Mouse (Mus musculus) embryonic facial prominence, embryonic 14.5 days (tissue): ENCODE results near the gene Tll2. TPM values are rescaled to one million over a fixed set of nuclear protein-coding genes. Genes with fewer than 3 reads are reported as not detected.

Experiments
- ATAC-seq: fragments of 200-750 bp; cut with Nextera tagmentation; 2 replicates; pipeline ENCODE4 v1.8.0; 2017; ENCODE audit warnings: low read depth, moderate number of reproducible peaks, moderate TSS enrichment
- DNase-seq: peaks from one replicate; pipeline ENCODE4 v3.0.0-alpha.2; 2015; ENCODE audit warnings: low spot score
- H3K27ac ChIP-seq: fragments of 300-500 bp; sonication (generic); replicated peaks from 2 replicates; pipeline ENCODE4 v1.5.1; 2014; ENCODE audit warnings: low read depth, mild to moderate bottlenecking, low read length, moderate library complexity
- H3K27me3 ChIP-seq: fragments of 300-500 bp; sonication (generic); replicated peaks from 2 replicates; pipeline ENCODE4 v1.6.1; 2014; ENCODE audit warnings: low read length; ENCODE audit not compliant: control insufficient read depth, insufficient read depth
- H3K36me3 ChIP-seq: fragments of 300-500 bp; sonication (generic); 2 replicates; pipeline ENCODE4 v1.6.1; 2014; ENCODE audit warnings: low read length, mixed read lengths; ENCODE audit not compliant: control insufficient read depth, insufficient read depth
- H3K4me1 ChIP-seq: fragments of 300-500 bp; sonication (generic); 2 replicates; pipeline ENCODE4 v1.6.1; 2014; ENCODE audit warnings: antibody characterized with exemption, low read length; ENCODE audit not compliant: control insufficient read depth, insufficient read depth
- H3K4me2 ChIP-seq: fragments of 300-500 bp; sonication (generic); 2 replicates; pipeline ENCODE4 v1.6.1; 2014; ENCODE audit warnings: low read depth, mild to moderate bottlenecking, low read length, moderate library complexity, mixed read lengths
- H3K4me3 ChIP-seq: fragments of 300-500 bp; sonication (generic); 2 replicates; pipeline ENCODE4 v1.5.1; 2014; ENCODE audit warnings: low read depth, mild to moderate bottlenecking, low read length
- H3K9ac ChIP-seq: fragments of 300-500 bp; sonication (generic); 2 replicates; pipeline ENCODE4 v1.6.1; 2014; ENCODE audit warnings: low read depth, mild to moderate bottlenecking, low read length, moderate library complexity, mixed read lengths
- H3K9me3 ChIP-seq: fragments of 300-500 bp; sonication (generic); 2 replicates; pipeline ENCODE4 v1.6.1; 2016; ENCODE audit warnings: low read length; ENCODE audit not compliant: control insufficient read depth
- WGBS: fragments of 180-500 bp; shearing (Covaris S2); extraction: QIAGEN DNeasy Blood & Tissue Kit; methylation state at CpG from one replicate; pipeline ENCODE4 v1.1.7; 2014; 5-methylcytosine and 5-hydroxymethylcytosine counted together
- polyA plus RNA-seq: library from polyadenylated mRNA; unstranded; fragments of >200 nt; fragmentation: Nextera tagmentation; extraction: Ambion mirVana; gene quantifications from 2 replicates; pipeline ENCODE4 v1.2.1, GENCODE M21; 2014

The Tll2 gene
- polyA plus RNA-seq, 1 experiment from 2014 or later: 0.82 TPM

DNA sequence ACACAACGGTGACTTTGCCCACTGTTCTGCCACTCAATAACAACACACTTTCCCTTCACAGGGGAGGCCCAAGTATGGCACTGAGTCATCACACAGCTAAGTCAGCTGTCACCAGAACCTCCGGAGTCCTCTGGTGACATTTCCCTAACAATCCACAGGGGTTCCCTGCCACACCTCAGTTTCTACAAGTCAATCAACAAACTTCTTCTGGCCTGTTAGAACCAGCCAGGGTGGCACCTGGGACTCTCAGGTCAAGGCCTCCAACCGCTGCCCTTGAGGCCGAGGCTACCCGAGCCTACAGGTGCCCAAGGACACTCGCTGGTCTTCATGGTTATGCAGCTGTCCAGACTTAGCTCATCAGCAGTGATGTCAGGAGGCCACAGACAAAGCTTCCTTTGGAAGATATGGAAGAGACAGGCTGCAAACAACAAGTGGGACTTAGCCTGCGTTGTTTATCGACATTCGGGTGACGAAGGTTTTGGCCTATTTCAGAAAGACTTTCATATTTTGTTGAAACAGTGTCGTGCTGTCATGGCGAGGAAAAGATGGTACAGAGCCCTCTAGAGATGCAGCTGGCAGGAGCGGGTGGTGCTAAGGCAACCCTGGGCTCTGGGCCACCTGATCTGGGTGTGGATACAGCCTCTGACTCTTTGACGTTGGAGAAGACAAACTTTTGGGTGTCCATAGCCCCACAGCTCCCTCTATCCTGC, 132.7 kb downstream of the Tll2 start:
- Histone ChIP-seq H3K9ac (no peak overlapping the region), H3K36me3 (no peaks in the 10 kb centered on the region), H3K27me3 (no peaks in the 10 kb centered on the region), H3K9me3 (no peaks in the 10 kb centered on the region), H3K4me3 (no peak overlapping the region), H3K27ac (no peak overlapping the region), H3K4me1 (no peaks in the 10 kb centered on the region), H3K4me2 (no peak overlapping the region)
- 85% methylated on average over 14 of the region's 14 CpGs for WGBS
- DNase-seq: no peak
- ATAC-seq: no peak

GRCm38 (mm10) chr19:41071500-41071899, 135.1 kb downstream of the Tll2 start:
- WGBS: 5% methylated on average over 8 of the region's 8 CpGs
- peak; percentile 93 for DNase-seq
- H3K36me3 ChIP-seq: no peaks in the 10 kb centered on the region
- no peak overlapping the region for H3K9ac ChIP-seq
- H3K4me3 ChIP-seq: no peak overlapping the region
- no peak overlapping the region for H3K27ac ChIP-seq
- H3K4me2 ChIP-seq: no peak overlapping the region
- no peaks in the 10 kb centered on the region for H3K4me1 ChIP-seq
- ATAC-seq: no peak
- no peaks in the 10 kb centered on the region for H3K9me3 ChIP-seq
- H3K27me3 ChIP-seq: no peaks in the 10 kb centered on the region; the same call in 1 of the 2 replicates

DNA sequence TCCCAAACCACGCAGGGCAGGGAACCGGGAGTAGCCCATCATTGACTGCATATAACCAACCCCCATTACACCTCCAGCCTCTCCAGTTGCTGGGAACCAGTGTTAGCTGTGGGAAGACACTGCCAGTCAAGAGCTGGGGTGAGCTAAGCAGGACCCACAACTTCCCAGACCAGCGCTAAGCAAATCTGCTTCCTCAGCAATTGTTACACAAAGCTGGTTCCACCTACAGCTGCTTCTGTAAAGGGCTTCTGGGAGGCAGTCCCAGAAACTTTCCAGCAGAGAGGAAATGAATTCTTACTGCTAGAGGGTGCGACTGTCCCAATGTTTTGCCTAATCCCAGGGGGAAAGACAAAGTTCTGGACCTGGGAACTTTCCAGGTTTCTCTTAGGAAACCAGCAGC, 151.9 kb downstream of the Tll2 start:
- 55% methylated on average over 4 of the region's 4 CpGs for WGBS
- DNase-seq (no peak), ATAC-seq (no peak)
- H3K9ac ChIP-seq: no peak overlapping the region
- no peaks in the 10 kb centered on the region for H3K9me3 ChIP-seq
- H3K4me3 ChIP-seq: no peak overlapping the region
- no peaks in the 10 kb centered on the region for H3K27me3 ChIP-seq
- no peaks in the 10 kb centered on the region for H3K36me3 ChIP-seq
- H3K4me1 ChIP-seq: no peaks in the 10 kb centered on the region
- no peak overlapping the region for H3K4me2 ChIP-seq
- no peak overlapping the region for H3K27ac ChIP-seq

DNA sequence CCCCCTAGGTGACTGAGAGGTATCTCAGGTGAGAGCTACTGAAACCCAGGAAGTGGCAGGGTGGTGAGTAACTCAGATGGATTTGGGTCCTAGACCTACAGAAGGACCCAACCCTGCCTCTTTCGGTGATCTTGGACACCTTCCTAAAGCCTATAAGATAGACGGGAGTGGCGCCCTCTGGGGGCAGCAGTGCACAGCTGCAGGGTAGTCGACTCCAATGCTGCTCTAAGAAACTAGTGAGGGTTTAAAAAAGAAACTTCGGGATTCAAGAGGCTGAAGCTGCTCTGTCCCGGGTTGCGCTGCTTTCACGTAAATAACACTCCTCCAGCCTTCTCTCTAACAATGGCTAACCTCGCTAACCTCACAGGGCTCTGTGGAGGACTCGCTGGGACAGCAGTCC, 153.1 kb downstream of the Tll2 start:
- H3K36me3 ChIP-seq: no peaks in the 10 kb centered on the region
- H3K27me3 ChIP-seq: no peaks in the 10 kb centered on the region
- no peaks in the 10 kb centered on the region for H3K4me1 ChIP-seq
- WGBS: 29% methylated on average over 10 of the region's 10 CpGs
- ATAC-seq: no peak
- no peak overlapping the region for H3K9ac ChIP-seq
- H3K27ac ChIP-seq: no peak overlapping the region
- no peaks in the 10 kb centered on the region for H3K9me3 ChIP-seq
- no peak overlapping the region for H3K4me3 ChIP-seq
- peak; percentile 7 for DNase-seq
- H3K4me2 ChIP-seq: no peak overlapping the region

- ATAC-seq (no peak), DNase-seq (no peak)
- Histone ChIP-seq H3K4me1 (no peaks in the 10 kb centered on the region), H3K36me3 (no peaks in the 10 kb centered on the region), H3K27me3 (no peaks in the 10 kb centered on the region), H3K4me3 (no peak overlapping the region), H3K9me3 (no peaks in the 10 kb centered on the region), H3K27ac (no peak overlapping the region), H3K4me2 (no peak overlapping the region), H3K9ac (no peak overlapping the region)
- WGBS: 67% methylated on average over 5 of the region's 5 CpGs
Observed at GRCm38 (mm10) chr19:41052247-41052646, 154.4 kb downstream of the Tll2 start.

- 95% methylated on average over 1 of the region's 1 CpGs for WGBS
- ATAC-seq: no peak
- no peak overlapping the region for H3K4me3 ChIP-seq
Observed at GRCm38 (mm10) chr19:41051714-41052113, 154.9 kb downstream of the Tll2 start.

DNA sequence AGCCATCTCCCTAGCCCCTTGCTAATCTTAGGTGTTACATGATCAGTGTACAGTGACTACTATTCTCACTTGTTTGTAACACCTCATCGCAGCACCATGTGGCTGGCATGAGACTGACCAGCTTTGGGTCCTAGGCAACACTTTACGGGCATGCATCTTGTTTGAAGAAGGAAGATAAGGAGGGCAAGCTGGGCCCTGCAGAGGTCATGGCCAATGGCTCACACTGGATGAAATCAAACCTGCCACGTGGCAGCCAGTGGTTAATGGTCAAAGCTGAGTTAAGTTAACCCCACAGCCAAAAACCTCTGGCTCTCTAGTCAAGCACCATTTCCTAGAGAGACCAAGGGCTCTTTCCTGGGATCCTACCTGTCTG, 158.5 kb downstream of the Tll2 start:
- Histone ChIP-seq H3K27me3 (no peaks in the 10 kb centered on the region), H3K4me1 (no peaks in the 10 kb centered on the region), H3K9ac (no peak overlapping the region), H3K4me3 (no peak overlapping the region), H3K27ac (no peak overlapping the region), H3K9me3 (no peaks in the 10 kb centered on the region), H3K4me2 (no peak overlapping the region), H3K36me3 (no peaks in the 10 kb centered on the region)
- ATAC-seq (no peak), DNase-seq (no peak)
- WGBS: 86% methylated on average over 3 of the region's 3 CpGs

More at GRCm38 (mm10) chr19:41051714-41052113, 154.9 kb downstream of the Tll2 start:
- Histone ChIP-seq H3K4me2 (no peak overlapping the region), H3K36me3 (no peaks in the 10 kb centered on the region), H3K9ac (no peak overlapping the region), H3K4me1 (no peaks in the 10 kb centered on the region), H3K27ac (no peak overlapping the region), H3K9me3 (no peaks in the 10 kb centered on the region), H3K27me3 (no peaks in the 10 kb centered on the region)
- no peak for DNase-seq

DNA sequence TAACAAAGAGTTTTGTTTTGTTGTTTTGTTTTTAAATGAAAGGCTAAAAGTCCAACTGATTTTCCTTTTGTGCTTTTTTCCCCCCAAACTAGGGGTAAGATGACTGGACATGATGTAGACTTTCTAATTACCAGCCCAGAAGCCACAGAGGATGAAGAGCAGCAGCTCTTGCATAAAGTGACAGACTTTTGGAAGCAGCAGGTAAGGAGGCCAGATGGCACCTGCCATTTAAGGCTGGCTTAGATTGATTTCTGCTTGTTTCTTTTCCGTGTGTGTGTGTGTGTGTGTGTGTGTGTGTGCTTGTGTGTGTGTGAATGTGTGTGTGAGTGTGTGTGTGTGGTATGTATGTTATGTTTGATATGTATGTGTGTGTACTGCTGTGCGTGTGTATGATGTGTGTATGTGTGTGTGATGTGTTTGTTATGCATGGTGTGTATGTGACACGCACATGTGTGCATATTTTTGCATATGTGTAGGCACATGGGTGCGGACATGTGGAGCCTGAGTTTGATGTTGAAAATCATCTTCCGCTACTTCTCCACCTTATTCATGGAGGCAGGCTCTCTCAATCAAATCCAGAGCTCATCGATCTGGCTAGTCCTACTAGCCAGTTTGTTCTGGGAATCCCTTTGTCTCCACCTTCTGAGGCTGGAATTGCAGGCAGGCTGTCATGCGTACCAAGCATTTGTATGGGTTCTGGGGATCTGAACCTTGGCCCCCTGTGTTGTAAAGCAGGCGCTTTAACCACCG, 159.0 kb downstream of the Tll2 start:
- 85% methylated on average over 9 of the region's 9 CpGs for WGBS
- no peak for DNase-seq
- no peaks in the 10 kb centered on the region for H3K27me3 ChIP-seq
- no peak overlapping the region for H3K27ac ChIP-seq
- H3K4me3 ChIP-seq: no peak overlapping the region
- no peaks in the 10 kb centered on the region for H3K36me3 ChIP-seq
- H3K9me3 ChIP-seq: no peaks in the 10 kb centered on the region
- H3K4me2 ChIP-seq: no peak overlapping the region
- ATAC-seq: no peak
- no peaks in the 10 kb centered on the region for H3K4me1 ChIP-seq
- no peak overlapping the region for H3K9ac ChIP-seq
